Mouse (Mus musculus) myocyte (in vitro differentiated cells): ENCODE results near the gene Gipr.

ENCODE experiments used
- MYOD1 ChIP-seq, 3 experiments: IDR thresholded peaks; one replicate each; pipeline ENCODE4 v1.6.1; 2011; ENCODE audit warnings: control low read depth in 2 of 3, low read depth in 2 of 3, mild to moderate bottlenecking in 2 of 3, moderate library complexity in 1 of 3; ENCODE audit not compliant: insufficient read length in 2 of 3, control insufficient read depth in 1 of 3
- POLR2A ChIP-seq: IDR thresholded peaks from one replicate; pipeline ENCODE4 v1.6.1; 2011; ENCODE audit warnings: low read depth, mild to moderate bottlenecking, control low read depth, moderate library complexity; ENCODE audit not compliant: insufficient read length

DNA sequence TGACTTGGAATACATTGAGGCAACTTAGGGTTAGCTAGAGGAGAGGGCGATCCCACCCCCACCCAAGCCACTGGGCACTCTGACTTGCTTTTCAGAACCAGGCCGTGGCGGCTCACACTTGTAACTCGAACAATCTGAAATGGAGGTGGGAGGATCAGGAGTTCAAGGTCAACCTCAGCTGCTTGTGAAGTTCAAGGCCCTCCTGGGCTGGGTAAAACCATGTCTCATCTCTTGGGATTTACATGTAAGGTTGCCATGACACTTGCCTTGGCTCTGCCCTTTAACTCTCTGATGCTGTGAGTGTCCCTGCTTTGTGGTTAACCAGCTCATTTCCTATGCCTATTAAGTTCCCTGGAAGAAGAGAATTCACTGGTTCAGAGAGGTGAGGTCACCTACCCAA is 43.6 kb upstream of the Gipr start:
- TF ChIP-seq POLR2A, result no peak
- TF ChIP-seq MYOD1 (IDR thresholded peaks at IDR 0.05; ENCODE audit: control insufficient read depth in 1 of 3, insufficient read length in 2 of 3, low read depth in 2 of 3), result no peak
